Mouse (Mus musculus) CH12F3 (cell line): ENCODE data around the gene Olfr765.
"Not testable (repeated sequence)": the region's sequence is repeated elsewhere in the genome, so short reads cannot be mapped to it uniquely, and the experiment has no call there.

Source experiments
- in situ Hi-C: fragments of 300-500 bp; cut with MboI; formaldehyde crosslinking; loops from 2 replicates; pipeline ENCODE4 v1.14.3; 2020; ENCODE audit warnings: low sequenced_read_pairs

Olfr765 gene

DNA sequence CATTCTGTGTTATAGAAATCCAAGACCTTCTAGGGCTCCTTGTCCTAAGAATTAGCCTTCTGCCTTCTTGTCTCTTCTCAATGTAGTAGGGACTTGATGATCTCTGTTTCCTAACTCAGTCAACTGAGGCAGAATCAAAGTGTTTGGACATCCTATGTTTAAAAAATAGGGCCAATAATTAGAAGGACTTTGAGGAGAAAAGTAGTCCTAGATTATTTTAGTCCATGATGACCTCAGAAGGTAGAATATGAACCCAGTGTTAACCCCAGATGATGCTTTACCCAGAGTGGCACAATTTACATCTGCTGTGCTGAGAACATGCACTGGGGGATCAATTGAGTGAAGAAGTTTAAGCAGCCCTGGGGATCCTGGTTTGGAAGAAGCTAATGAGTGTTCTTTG, at the start of gene Olfr765:
TSS of gene Olfr765 (minus strand) at position 101 of the 400 bp plus-strand sequence.
- in situ Hi-C loops, result loop anchor here (25.0 kb wide), 1 partner anchor 1037 kb away; no protein-coding TSS in a partner anchor

- in situ Hi-C loops, result no loop called here
These were observed 49.5 kb upstream of the Olfr765 start, which contains the start of gene Olfr768 for GRCm38 (mm10) chr10:129099275-129099674. Olfr768 (minus strand) TSS chr10:129099375.

GRCm38 (mm10) chr10:129082810-129083209, 33.0 kb upstream of the Olfr765 start, which contains the start of gene Olfr767:
Olfr767 (minus strand) TSS chr10:129082910.
- in situ Hi-C loops, result not testable (repeated sequence)

DNA sequence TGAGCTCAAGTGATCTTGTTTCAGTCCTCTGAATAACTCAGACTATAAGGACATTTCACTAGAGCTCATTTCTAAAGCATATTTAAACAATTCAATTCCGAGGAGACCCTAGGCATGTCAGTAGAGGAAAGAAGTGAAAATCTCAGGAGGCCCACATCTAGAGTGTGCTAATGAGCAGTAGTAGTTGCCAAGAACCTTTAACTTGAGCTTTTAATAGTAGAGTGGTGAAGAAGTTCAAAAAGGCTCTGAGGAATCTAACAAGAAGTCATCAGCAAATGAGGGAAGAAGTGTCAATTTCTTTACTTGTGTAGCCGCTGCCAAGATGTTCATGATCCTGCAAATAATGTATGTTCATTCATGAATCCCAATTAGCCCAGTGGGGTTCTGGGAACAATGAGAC, 19.1 kb upstream of the Olfr765 start, which contains the start of gene Olfr766-ps1:
TSS of gene Olfr766-ps1 (minus strand) at position 101 of the 400 bp plus-strand sequence.
- in situ Hi-C loops, result no loop called here

DNA sequence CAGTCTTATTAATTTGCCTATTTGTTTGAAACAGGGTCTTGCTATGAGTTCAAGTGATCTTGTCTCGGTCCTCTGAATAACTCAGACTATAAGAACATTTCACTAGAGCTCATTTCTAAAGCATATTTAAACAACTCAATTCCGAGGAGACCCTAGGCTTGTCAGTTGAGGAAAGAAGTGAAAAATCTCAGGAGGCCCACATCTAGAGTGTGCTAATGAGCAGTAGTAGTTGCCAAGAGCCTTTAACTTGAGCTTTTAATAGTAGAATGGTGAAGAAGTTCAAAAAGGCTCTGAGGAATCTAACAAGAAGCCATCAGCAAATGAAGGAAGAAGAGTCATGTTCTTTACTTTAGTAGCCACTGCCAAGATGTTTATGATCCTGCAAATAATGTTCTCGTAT, 10.0 kb downstream of the Olfr765 start, which contains the start of gene Olfr764-ps1:
TSS of gene Olfr764-ps1 (minus strand) at position 101 of the 400 bp plus-strand sequence.
- in situ Hi-C loops, result loop anchor here (25.0 kb wide), 1 partner anchor 1048 kb away; no protein-coding TSS in a partner anchor

GRCm38 (mm10) chr10:129028343-129028742, 21.5 kb downstream of the Olfr765 start:
- in situ Hi-C loops, result loop anchor here (25.0 kb wide), 1 partner anchor 1059 kb away; no protein-coding TSS in a partner anchor

GRCm38 (mm10) chr10:129026018-129026662, 23.7 kb downstream of the Olfr765 start:
- in situ Hi-C loops, result loop anchor here (25.0 kb wide), 1 partner anchor 1061 kb away; no protein-coding TSS in a partner anchor

DNA sequence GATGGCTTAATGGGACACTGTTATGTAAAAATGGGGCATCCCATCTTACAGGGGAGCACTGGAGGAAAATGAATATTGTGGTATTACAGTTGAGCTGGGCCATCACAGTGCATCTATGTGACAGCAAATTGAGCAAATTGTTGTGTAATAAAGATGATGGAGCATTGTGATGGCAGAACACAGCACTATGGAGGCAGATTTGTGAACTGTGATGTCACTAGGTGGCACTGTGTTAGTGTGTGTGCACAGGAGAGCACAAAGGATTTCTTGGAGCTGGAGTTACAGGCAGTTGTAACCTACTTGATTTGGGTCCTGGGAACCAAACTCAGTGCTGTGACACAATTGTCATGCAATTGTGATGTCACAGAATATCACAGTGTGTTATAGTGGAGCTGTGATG, 26.5 kb downstream of the Olfr765 start:
- in situ Hi-C loops, result no loop called here

DNA sequence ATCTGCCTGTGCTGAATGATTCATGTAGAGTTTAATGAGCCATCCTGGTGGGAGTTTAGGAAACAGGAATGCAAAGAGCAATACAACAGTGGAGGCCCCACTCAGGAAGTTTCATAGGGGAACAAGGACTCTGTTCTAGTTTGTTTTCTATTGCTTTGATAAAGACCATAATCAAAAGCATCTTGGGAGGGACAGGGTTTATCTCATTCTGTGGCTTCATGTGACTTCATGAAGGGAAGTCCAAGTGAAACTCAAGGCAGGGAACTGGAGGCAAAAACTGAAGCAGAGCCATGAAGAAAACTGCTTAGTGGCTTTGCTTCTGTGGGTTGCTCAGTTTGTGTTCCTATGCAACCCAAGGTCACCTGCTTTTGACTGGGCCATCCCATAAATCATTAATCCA, 35.3 kb downstream of the Olfr765 start:
- in situ Hi-C loops, result no loop called here

DNA sequence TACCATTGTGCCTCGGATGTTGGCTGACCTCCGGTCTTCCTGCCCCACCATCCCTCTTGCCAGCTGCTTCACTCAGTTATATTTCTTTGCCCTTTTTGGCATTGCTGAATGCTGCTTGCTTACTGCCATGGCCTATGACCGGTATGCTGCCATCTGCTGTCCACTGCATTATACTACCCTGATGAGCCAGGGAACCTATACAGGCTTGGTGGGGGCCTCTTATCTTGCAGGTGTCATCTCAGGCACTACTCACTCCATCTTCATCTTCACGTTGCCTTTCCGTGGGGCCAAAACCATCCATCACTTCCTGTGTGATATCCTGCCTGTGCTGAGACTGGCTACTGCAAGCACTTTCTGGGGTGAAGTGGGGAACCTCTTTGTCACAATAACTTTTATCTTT, 38.3 kb downstream of the Olfr765 start:
- in situ Hi-C loops, result not testable (repeated sequence)

GRCm38 (mm10) chr10:129010288-129010841, 39.4 kb downstream of the Olfr765 start, which contains the start of gene Olfr763:
Olfr763 (plus strand) TSS chr10:129010791.
- in situ Hi-C loops, result no loop called here

GRCm38 (mm10) chr10:129004032-129004920, 45.5 kb downstream of the Olfr765 start:
- in situ Hi-C loops, result no loop called here

DNA sequence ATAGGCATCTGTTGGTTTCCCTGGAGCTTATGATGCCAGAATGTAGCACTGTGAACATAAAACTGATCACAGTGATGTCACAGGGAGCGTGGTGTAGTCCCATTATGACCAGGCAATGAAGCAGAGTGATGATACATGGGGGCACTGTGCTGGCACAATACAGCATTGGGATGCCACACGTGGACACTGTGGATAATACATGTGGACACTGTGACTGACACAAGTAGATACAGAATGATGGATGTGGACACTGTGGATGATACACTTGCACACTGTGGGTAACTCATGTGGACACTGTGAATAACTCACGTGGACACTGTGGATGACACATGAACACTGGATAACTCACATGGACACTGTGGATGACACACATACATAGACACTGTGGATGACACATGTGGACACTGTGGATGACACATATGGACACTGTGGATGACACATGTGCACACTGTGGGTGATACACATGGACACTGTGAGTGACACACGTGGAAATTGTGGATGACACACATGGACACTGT, 53.2 kb downstream of the Olfr765 start:
- in situ Hi-C loops, result no loop called here

- in situ Hi-C loops, result no loop called here
These were observed 54.0 kb downstream of the Olfr765 start for GRCm38 (mm10) chr10:128995796-128996195.
